Mouse (Mus musculus) G1E (cell line): ENCODE results near the gene Adgrv1.

Experiments
- CTCF ChIP-seq: IDR thresholded peaks from 2 replicates; pipeline ENCODE4 v1.5.1; 2012; ENCODE audit warnings: low read depth, low read length, inconsistent platforms, mixed read lengths
- GATA1 ChIP-seq: IDR thresholded peaks from 2 replicates; pipeline ENCODE4 v1.6.1; 2012; ENCODE audit warnings: borderline replicate concordance, low read length, inconsistent platforms, mixed read lengths
- GATA2 ChIP-seq: IDR thresholded peaks from 2 replicates; pipeline ENCODE4 v1.6.1; 2012; ENCODE audit warnings: low read depth, low read length, inconsistent platforms, borderline replicate concordance
- POLR2AphosphoS5 ChIP-seq: IDR thresholded peaks from 2 replicates; pipeline ENCODE4 v1.6.1; 2012; ENCODE audit warnings: low read depth, low read length, inconsistent platforms; ENCODE audit not compliant: insufficient replicate concordance

- TF ChIP-seq CTCF (no peak), GATA1 (no peak), GATA2 (no peak), POLR2AphosphoS5 (no peak)
Observed at GRCm38 (mm10) chr13:81109676-81110075, 523.3 kb downstream of the Adgrv1 start.
